Mouse (Mus musculus) heart, embryonic 15.5 days (tissue): ENCODE results near the gene Ackr4. TPM values are rescaled to one million over a fixed set of nuclear protein-coding genes. Genes with fewer than 3 reads are reported as not detected.

ENCODE experiments used
- ATAC-seq: fragments of 200-750 bp; cut with Nextera tagmentation; replicated peaks from 2 replicates; pipeline ENCODE4 v1.8.0; 2017; ENCODE audit warnings: low read depth, moderate TSS enrichment; ENCODE audit not compliant: insufficient number of reproducible peaks, insufficient read depth, low FRiP score
- H3K27ac ChIP-seq: fragments of 300-500 bp; sonication (generic); 2 replicates; pipeline ENCODE4 v1.5.1; 2015; ENCODE audit warnings: mild to moderate bottlenecking, inconsistent platforms
- H3K27me3 ChIP-seq: fragments of 300-500 bp; sonication (generic); 2 replicates; pipeline ENCODE4 v1.6.1; 2015; ENCODE audit warnings: inconsistent platforms
- H3K36me3 ChIP-seq: fragments of 300-500 bp; sonication (generic); 2 replicates; pipeline ENCODE4 v1.6.1; 2015; ENCODE audit warnings: mild to moderate bottlenecking, inconsistent platforms
- H3K4me1 ChIP-seq: fragments of 300-500 bp; sonication (generic); replicated peaks from 2 replicates; pipeline ENCODE4 v1.6.1; 2015; ENCODE audit warnings: inconsistent platforms
- H3K4me2 ChIP-seq: fragments of 300-500 bp; sonication (generic); 2 replicates; pipeline ENCODE4 v1.6.1; 2015; ENCODE audit warnings: inconsistent platforms, mild to moderate bottlenecking, moderate library complexity
- H3K4me3 ChIP-seq: fragments of 300-500 bp; sonication (generic); 2 replicates; pipeline ENCODE4 v1.5.1; 2015; ENCODE audit warnings: mild to moderate bottlenecking, inconsistent platforms
- H3K9ac ChIP-seq: fragments of 300-500 bp; sonication (generic); 2 replicates; pipeline ENCODE4 v1.6.1; 2015; ENCODE audit warnings: mild to moderate bottlenecking, inconsistent platforms
- H3K9me3 ChIP-seq: fragments of 300-500 bp; sonication (generic); replicated peaks from 2 replicates; pipeline ENCODE4 v1.6.1; 2016; ENCODE audit warnings: inconsistent platforms
- WGBS: fragments of 180-500 bp; shearing (Covaris S2); methylation state at CpG from one replicate; pipeline ENCODE4 v1.1.7; 2015; ENCODE audit warnings: mixed read lengths; 5-methylcytosine and 5-hydroxymethylcytosine counted together
- polyA plus RNA-seq: library from polyadenylated mRNA; unstranded; fragments of >200 nt; fragmentation: Nextera tagmentation; extraction: Ambion mirVana; gene quantifications from 2 replicates; pipeline ENCODE4 v1.2.1, GENCODE M21; 2015

Ackr4 gene
- polyA plus RNA-seq, result 5.5 and 7.8 TPM in 2 replicates

DNA sequence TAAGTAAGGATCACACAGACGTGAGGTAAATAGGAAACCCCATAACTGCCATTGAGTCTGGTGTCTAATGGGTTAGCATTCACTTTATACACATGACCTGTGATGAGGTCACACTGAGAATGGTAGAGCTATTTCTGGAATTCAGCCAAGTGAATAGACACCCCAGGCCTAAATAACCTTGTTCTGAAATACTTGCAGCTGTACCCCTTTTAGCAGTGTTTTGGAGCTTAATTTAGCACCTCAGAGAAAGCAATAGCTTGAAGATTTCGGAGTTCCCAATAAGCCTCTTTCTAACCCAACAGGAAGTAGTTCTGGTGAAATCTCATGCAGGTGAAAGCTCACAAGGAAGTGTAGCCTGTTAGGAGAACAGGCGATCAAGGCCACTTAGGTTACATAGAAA is at the start of gene Ackr4:
Gene Ackr4, minus strand, starts transcription at position 101 of the 400 bp plus-strand sequence.
- H3K27me3 ChIP-seq, result no peaks in the 10 kb centered on the region
- 80% methylated on average over 3 of the region's 3 CpGs for WGBS
- H3K4me1 ChIP-seq, result peaks cover 8% of the 10 kb centered on the region
- no peaks in the 10 kb centered on the region for H3K9me3 ChIP-seq
- H3K4me3 ChIP-seq, result no peak within 1 kb of the TSS
- H3K9ac ChIP-seq, result no peak within 1 kb of the TSS
- no peak for ATAC-seq
- no peaks in the 10 kb centered on the region for H3K36me3 ChIP-seq
- H3K4me2 ChIP-seq, result no peak within 1 kb of the TSS
- H3K27ac ChIP-seq, result no peak within 1 kb of the TSS

DNA sequence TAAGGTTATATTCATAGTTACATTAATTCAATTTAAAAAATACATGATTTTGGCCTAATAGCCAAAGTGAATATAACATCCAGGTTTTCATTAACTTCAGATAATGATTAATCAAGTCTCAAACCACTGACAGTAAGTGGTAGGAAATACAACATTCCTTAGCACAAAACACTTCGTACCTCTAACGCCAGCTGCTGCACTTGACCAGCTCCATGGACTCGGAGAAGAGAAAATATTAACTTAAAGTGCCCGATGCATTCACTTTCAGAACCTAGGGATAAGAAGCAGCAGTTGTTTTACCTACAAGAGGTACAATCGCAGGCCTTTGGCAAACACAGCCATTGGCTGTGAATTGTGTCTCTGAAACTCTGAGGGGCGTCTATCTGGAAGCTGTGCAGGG is 45.6 kb upstream of the Ackr4 start:
- 87% methylated on average over 6 of the region's 6 CpGs for WGBS
- Histone ChIP-seq H3K27ac (no peak overlapping the region), H3K4me1 (no peaks in the 10 kb centered on the region), H3K9me3 (no peaks in the 10 kb centered on the region), H3K27me3 (no peaks in the 10 kb centered on the region), H3K36me3 (peaks cover 77% of the 10 kb centered on the region), H3K4me2 (no peak overlapping the region), H3K4me3 (no peak overlapping the region), H3K9ac (no peak overlapping the region)
- no peak for ATAC-seq

DNA sequence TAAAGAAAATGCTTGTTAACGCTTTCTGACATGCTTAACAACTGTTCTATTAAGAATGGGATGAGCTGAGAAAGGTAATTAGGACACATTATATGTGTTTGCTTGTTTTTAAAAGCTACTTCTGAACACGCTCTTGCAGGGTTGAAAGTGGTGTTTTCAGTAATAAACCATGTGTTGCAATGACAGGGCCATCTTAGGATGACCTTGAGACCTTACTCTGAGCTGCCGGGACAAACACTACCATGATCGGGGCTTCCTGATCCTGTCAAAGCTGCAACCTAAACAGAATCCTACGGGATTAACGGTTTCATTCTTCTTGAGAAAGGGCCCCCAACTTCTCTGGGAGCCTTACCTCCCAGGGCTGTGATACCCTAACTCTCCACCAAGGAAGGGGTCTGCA is 44.9 kb upstream of the Ackr4 start:
- WGBS, result 88% methylated on average over 6 of the region's 6 CpGs

DNA sequence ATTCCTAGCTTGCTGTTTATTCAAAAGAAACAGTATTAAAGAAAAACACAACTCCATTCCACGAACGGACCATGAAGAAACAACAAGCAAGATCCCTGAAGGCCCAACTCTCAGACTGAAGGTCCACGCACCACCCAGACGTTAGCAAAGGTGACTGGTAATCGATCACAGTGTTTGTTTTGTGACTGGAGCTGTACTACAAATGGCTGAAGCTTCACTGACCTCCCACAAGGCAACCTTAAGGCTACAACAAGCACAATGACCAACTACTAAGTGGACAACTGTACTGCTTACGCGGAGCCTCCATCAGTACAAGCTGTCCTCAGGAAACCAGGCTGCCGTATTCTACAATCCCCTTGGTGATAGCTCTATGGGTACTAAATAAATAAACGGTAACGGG is 43.3 kb upstream of the Ackr4 start:
- peaks cover 77% of the 10 kb centered on the region for H3K36me3 ChIP-seq
- H3K4me1 ChIP-seq, result no peaks in the 10 kb centered on the region
- ATAC-seq, result no peak
- no peak overlapping the region for H3K4me3 ChIP-seq
- H3K9me3 ChIP-seq, result no peaks in the 10 kb centered on the region
- H3K27ac ChIP-seq, result no peak overlapping the region
- H3K4me2 ChIP-seq, result no peak overlapping the region
- H3K9ac ChIP-seq, result no peak overlapping the region
- 93% methylated on average over 10 of the region's 10 CpGs for WGBS
- no peaks in the 10 kb centered on the region for H3K27me3 ChIP-seq

More for the DNA sequence above, 44.9 kb upstream of the Ackr4 start:
- no peak for ATAC-seq
- Histone ChIP-seq H3K4me2 (no peak overlapping the region), H3K36me3 (peaks cover 78% of the 10 kb centered on the region), H3K9ac (no peak overlapping the region), H3K27ac (no peak overlapping the region), H3K4me1 (no peaks in the 10 kb centered on the region), H3K27me3 (no peaks in the 10 kb centered on the region), H3K9me3 (no peaks in the 10 kb centered on the region), H3K4me3 (no peak overlapping the region)

DNA sequence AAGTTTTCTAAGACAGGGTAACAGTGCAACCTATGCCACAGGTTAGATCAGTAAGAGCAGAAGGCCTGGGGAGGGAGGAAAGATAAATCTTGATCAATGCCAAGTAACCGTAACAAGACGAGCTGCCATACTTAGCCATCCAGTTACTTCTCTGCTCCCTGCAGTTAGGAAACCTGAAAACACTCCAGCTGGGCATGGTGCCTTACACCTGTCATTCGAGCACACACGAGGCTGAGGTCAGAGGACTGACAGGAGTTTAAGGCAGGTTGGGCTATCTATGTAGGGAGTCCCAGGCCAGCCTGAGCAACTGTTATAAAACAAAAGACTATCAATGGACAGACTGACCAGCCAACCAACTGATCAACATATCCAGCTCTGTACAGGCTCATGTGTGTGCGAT is 39.2 kb upstream of the Ackr4 start:
- Histone ChIP-seq H3K4me3 (no peak overlapping the region), H3K27ac (no peak overlapping the region), H3K9ac (no peak overlapping the region), H3K9me3 (no peaks in the 10 kb centered on the region), H3K36me3 (peaks cover 84% of the 10 kb centered on the region), H3K4me1 (no peaks in the 10 kb centered on the region), H3K4me2 (no peak overlapping the region), H3K27me3 (no peaks in the 10 kb centered on the region)
- WGBS, result 90% methylated on average over 5 of the region's 5 CpGs
- no peak for ATAC-seq

DNA sequence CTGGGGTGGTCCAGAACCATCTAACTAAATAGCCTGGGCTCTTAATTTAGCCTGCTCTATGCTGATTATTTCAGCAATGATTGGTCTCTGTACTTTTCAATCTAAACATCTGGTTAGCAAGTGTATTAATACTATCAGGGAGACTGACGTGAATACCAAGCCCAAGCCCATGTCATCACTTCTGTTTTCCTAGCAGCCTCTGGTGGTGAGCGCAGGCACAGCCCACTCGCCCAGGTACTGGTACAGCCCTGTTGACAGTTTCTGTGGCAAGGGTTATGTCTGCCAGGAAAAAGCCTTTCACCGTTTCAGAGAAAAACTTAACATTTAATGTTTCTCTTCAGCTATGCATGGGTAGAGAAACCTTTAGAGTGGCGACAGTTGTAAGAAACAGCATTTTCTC is 37.5 kb upstream of the Ackr4 start:
- H3K36me3 ChIP-seq, result peaks cover 83% of the 10 kb centered on the region
- H3K27ac ChIP-seq, result no peak overlapping the region
- ATAC-seq, result no peak

DNA sequence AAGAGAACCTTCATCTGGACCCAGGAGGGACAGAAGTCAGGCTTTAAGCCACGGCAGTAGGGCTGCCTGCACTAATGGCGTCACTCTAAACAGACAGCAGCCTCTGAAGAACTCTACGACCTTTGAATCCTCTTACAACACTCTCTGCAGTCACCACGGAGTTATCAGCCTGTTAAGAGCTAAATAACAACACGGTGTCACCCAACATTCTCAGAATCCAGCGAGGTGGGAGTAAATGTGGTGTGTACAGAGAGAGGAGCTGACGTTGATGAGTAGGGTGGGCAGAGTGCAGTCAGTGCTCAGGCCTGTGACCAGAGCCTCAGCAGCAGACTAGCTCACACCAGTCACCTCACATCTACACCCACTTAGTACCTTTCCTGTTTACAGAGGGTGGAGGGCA is 34.4 kb upstream of the Ackr4 start:
- H3K4me3 ChIP-seq, result no peak overlapping the region
- no peak overlapping the region for H3K27ac ChIP-seq
- no peak for ATAC-seq
- H3K27me3 ChIP-seq, result no peaks in the 10 kb centered on the region
- no peaks in the 10 kb centered on the region for H3K9me3 ChIP-seq
- H3K9ac ChIP-seq, result no peak overlapping the region
- H3K4me2 ChIP-seq, result no peak overlapping the region
- peaks cover 90% of the 10 kb centered on the region for H3K36me3 ChIP-seq
- WGBS, result 55% methylated on average over 7 of the region's 7 CpGs
- H3K4me1 ChIP-seq, result no peaks in the 10 kb centered on the region

More for the DNA sequence above, 37.5 kb upstream of the Ackr4 start:
- no peak overlapping the region for H3K9ac ChIP-seq
- no peaks in the 10 kb centered on the region for H3K4me1 ChIP-seq
- no peak overlapping the region for H3K4me3 ChIP-seq
- no peaks in the 10 kb centered on the region for H3K27me3 ChIP-seq
- no peaks in the 10 kb centered on the region for H3K9me3 ChIP-seq
- H3K4me2 ChIP-seq, result no peak overlapping the region
- 75% methylated on average over 5 of the region's 5 CpGs for WGBS

DNA sequence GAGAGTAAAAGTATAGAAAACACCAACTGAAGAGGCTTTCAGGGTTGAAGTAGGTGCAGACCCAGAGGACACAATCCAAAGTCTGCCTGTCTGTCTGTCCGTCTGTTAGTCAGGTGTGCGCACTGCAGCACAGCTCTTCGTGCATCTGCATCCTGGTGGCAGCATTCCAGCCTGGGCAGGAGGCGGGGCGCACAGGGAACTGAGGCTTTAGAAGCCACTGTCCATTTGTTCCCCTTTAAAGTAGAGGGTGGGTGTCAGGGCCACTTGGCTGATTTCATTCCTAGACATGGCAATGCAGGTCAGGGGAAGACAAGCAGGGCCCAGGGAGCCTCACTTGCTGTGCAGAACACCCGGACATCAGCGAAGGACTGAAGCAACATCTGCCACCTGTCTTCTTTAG is 30.6 kb upstream of the Ackr4 start:
- H3K27ac ChIP-seq, result no peak overlapping the region
- H3K4me2 ChIP-seq, result no peak overlapping the region
- WGBS, result 94% methylated on average over 7 of the region's 7 CpGs
- H3K4me1 ChIP-seq, result no peaks in the 10 kb centered on the region
- ATAC-seq, result no peak
- no peaks in the 10 kb centered on the region for H3K9me3 ChIP-seq
- H3K9ac ChIP-seq, result no peak overlapping the region
- peaks cover 86% of the 10 kb centered on the region for H3K36me3 ChIP-seq
- H3K27me3 ChIP-seq, result no peaks in the 10 kb centered on the region
- no peak overlapping the region for H3K4me3 ChIP-seq

DNA sequence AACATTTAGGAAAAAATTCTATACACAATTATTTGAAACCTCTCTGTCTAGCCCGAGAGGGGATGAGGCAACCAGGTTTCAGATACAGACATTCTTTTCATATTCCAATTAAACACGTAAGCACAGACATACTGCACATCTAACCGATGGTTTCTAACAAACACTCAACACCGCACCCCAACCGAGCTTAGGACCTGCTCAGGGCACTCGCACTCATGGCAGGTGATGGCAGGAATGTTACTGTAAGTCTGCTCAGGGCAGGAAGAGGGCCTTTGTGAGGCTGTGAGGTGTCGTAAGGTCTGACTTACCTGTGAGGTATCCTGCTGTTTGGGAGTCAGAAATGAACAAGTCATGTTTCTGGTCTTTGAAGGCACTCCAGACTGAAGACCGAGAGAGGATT is 29.8 kb upstream of the Ackr4 start:
- 92% methylated on average over 8 of the region's 8 CpGs for WGBS
- Histone ChIP-seq H3K4me1 (no peaks in the 10 kb centered on the region), H3K36me3 (peaks cover 85% of the 10 kb centered on the region), H3K27me3 (no peaks in the 10 kb centered on the region), H3K4me3 (no peak overlapping the region), H3K9me3 (no peaks in the 10 kb centered on the region), H3K4me2 (no peak overlapping the region), H3K9ac (no peak overlapping the region), H3K27ac (no peak overlapping the region)
- no peak for ATAC-seq

DNA sequence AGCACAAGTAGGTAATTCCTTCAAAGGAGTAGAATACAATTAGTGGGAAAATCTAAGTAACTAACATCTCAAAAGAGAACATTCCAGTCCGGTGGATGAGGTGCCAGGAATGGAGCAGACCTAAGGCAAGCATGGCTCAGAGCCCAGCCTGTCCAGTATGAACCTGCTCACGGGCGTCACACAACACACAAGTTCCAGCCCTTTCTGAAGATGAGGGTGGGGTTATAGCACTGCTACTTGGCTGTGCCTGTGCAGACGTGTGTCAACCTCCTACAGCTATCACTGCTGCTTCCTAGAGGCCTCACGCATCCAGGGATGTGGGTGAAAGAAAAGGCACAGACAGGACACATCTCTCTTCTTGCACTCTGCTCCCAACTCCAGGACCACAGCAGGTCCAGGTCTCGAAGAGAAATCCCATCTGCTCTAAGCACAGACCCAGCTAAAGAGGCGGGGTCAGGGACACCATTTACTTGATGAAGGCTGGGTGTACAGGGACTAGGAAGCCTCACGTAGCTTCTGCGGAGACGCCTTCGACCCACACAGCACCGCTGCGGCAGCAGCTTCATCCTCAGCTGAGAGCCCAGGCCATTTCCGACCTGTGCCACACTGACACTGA is 28.5 kb upstream of the Ackr4 start:
- H3K4me1 ChIP-seq, result no peaks in the 10 kb centered on the region
- H3K9ac ChIP-seq, result no peak overlapping the region
- no peaks in the 10 kb centered on the region for H3K9me3 ChIP-seq
- no peak overlapping the region for H3K27ac ChIP-seq
- no peak overlapping the region for H3K4me2 ChIP-seq
- H3K4me3 ChIP-seq, result no peak overlapping the region
- no peak for ATAC-seq
- H3K27me3 ChIP-seq, result no peaks in the 10 kb centered on the region
- 93% methylated on average over 14 of the region's 14 CpGs for WGBS
- H3K36me3 ChIP-seq, result peaks cover 86% of the 10 kb centered on the region

DNA sequence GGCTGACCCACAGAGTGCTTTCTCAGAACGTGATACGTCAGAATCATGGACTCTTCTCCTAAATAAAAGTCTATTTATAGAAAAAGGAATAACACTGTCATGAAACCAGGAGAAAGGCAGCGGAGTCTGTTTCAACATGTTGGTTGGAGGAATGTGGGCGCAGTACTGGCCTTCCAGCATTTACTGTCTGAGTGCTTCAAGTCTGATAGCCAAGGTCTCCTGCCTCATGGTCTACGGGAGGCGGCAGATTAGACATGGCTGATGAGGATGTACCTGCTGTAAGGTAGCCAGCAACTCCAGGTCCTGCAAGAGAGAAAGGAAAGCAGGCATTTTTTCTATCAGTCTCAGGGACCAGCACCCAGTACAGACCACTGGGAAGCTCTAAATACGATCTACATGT is 25.4 kb upstream of the Ackr4 start:
- Histone ChIP-seq H3K27me3 (no peaks in the 10 kb centered on the region), H3K4me1 (no peaks in the 10 kb centered on the region), H3K4me2 (no peak overlapping the region), H3K9me3 (no peaks in the 10 kb centered on the region), H3K4me3 (no peak overlapping the region), H3K9ac (no peak overlapping the region), H3K36me3 (peaks cover 60% of the 10 kb centered on the region), H3K27ac (no peak overlapping the region)
- no peak for ATAC-seq
- 88% methylated on average over 7 of the region's 7 CpGs for WGBS

DNA sequence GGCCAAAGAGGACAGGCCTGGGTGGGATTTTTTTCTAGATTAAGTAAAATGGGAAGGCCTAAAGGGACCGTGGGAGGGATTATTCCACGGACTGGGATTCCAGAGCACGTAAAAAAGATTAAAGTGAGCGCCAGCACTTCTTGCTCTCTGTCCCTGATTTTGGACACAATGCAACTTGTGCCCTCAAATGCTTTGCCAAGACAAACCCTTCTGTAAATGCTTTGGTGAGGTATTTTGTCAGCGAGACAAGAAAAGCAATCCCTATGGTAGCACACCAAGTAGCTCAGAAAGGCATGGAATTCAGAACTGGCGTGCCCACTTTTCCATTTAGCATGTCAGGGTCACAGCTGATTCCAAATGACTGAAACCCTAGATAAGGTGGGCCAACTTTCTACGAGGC is 22.2 kb upstream of the Ackr4 start:
- Histone ChIP-seq H3K27ac (no peak overlapping the region), H3K9me3 (no peaks in the 10 kb centered on the region), H3K36me3 (peaks cover 30% of the 10 kb centered on the region), H3K27me3 (no peaks in the 10 kb centered on the region), H3K4me2 (no peak overlapping the region), H3K9ac (no peak overlapping the region), H3K4me3 (no peak overlapping the region), H3K4me1 (no peaks in the 10 kb centered on the region)
- WGBS, result 77% methylated on average over 7 of the region's 7 CpGs
- ATAC-seq, result no peak
